Mouse (Mus musculus): Measurements from ENCODE around the gene Pex6. TPM values are rescaled to one million over a fixed set of nuclear protein-coding genes. Genes with fewer than 3 reads are reported as not detected.
A peak's percentile ranks its signal among the peaks of the same experiment; 100 is the strongest.

Pex6 gene
- polyA plus RNA-seq, 1 experiment: 74.9 TPM

DNA sequence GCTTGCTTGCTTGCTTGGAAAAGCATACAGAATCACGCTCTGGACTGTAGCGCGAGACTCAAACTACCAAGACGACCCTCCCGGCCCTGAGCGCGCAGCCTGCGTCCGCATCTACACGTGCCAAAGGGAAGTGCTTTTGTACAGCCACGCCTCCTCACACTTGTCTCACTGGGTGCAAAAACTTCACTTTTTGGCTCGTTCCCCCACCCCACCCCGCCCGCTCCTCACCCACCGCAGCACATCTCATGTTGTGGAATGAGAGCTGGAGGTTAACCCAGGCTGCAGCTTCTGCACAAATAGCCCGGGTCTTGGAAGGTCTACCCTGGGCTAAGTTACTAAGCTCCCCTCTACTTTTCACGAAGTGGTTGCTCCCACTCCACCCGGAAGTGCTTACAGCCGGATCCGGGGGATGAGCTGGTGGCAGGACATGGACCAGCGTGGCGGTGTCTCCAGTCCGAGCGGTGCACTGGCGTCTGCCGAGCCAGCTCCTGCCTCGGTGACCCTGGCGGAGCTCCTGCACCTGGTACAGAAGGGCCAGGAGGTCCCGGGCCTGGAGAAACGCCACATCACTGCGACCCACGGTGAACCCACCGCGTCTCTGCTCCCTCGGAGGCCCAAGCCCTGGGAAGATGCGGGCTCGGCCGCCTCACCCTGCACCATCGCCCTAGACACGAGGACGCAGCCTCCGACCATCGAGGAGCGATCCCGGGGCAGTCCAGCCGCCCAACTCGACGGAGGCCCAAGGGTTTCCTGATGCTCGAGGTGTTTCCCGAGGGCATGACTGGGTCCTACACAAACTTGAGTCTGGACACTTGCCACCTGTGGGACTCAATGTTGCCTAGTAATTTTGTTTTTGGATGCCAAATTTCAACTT is 61.4 kb downstream of the Pex6 start, which contains the start of gene 2310039H08Rik:
Gene 2310039H08Rik (plus strand): TSS at position 232 of the 874 bp plus-strand sequence.
- H3K4me3 ChIP-seq (ENCODE audit: low read depth, low read length): peak within 1 kb of the TSS; percentile 79
- H3K27ac ChIP-seq (ENCODE audit: insufficient read depth, low read depth, low read length): peak within 1 kb of the TSS; percentile 50
- H3K27me3 ChIP-seq (ENCODE audit: control insufficient read depth, insufficient read depth, low read length): no peaks in the 10 kb centered on the region
- H3K36me3 ChIP-seq (ENCODE audit: control insufficient read depth, insufficient read depth, low read length): peaks cover 23% of the 10 kb centered on the region
- under 1% methylated on average over 50 of the region's 50 CpGs for WGBS
- H3K4me1 ChIP-seq (ENCODE audit: control insufficient read depth, insufficient read depth, insufficient read length, low read length): no peaks in the 10 kb centered on the region; the same call in none of the 2 replicates
- peak; percentile 77; the same call in 1 of the 2 replicates for TF ChIP-seq POLR2A (IDR thresholded peaks at IDR 0.05; ENCODE audit: low read depth, low read length)
- no peak for TF ChIP-seq CTCF (IDR thresholded peaks at IDR 0.05; ENCODE audit: extremely low read depth, insufficient read length, insufficient replicate concordance, low read depth, low read length)

DNA sequence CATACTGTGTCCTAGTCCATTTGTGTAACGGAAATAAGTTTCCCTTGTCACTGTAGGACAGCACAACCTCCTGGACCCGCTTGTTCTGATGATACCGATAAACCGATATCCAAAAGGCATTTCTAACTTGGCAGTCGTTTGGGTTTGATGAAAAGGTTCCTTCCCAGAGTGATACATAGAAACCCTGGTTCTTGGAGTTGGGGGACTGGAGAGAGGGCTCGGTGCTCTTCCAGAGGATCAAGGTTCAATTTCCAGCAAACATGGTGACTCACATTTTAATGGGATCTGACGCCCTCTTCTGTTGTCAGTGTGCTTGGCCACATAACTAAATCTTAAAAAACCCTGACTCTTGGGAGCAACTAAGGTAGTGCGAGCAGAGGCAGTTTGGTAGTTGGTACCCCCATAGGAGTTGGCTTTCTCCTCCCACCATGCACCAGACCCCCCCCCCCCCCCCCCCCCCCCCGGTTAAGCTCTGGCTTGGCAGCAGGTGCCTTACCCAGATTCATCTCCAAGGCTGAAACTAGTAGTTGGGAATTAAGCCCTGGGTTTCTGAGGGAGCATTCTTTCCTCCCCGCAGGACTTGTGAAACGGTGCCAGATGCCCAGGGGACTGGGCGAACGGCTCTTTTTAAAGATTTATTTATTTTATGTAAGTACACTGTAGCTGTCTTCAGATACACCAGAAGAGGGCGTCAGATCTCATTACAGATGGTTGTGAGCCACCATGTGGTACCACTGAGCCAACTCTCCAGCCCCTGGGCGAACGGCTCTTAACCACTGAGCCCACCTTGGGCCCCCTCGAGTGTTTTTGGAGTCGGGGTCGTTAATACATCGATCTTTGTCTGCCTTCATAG is 62.2 kb downstream of the Pex6 start:
- H3K27me3 ChIP-seq (ENCODE audit: control insufficient read depth, insufficient read depth, low read length): no peaks in the 10 kb centered on the region
- 7% methylated on average over 19 of the region's 20 CpGs for WGBS
- no peaks in the 10 kb centered on the region; the same call in 1 of the 2 replicates for H3K4me1 ChIP-seq (ENCODE audit: control insufficient read depth, insufficient read depth, insufficient read length, low read length)
- TF ChIP-seq POLR2A (IDR thresholded peaks at IDR 0.05; ENCODE audit: low read depth, low read length): no peak
- TF ChIP-seq CTCF (IDR thresholded peaks at IDR 0.05; ENCODE audit: extremely low read depth, insufficient read length, insufficient replicate concordance, low read depth, low read length): peak; percentile 50; the same call in 1 of the 2 replicates
- H3K4me3 ChIP-seq (ENCODE audit: low read depth, low read length): peak overlapping the region; percentile 79
- peak overlapping the region; percentile 50 for H3K27ac ChIP-seq (ENCODE audit: insufficient read depth, low read depth, low read length)
- H3K36me3 ChIP-seq (ENCODE audit: control insufficient read depth, insufficient read depth, low read length): peaks cover 31% of the 10 kb centered on the region

DNA sequence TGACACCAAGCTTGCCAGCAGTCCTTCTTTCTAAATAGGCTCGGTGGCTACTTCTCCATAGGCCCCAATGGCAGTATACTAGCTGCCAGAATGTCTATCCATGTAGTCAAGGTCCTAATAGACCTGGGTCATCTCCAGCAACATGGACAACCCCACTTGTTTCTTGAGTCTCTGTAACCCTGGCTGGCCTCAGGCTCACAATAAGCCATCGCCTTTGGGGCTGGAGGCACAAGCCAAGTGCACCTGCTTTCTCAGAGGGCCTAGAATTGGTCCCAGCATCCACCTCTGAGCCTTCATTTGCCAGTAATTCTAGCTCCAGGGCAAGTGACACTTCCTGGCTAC is 62.8 kb downstream of the Pex6 start:
- Histone ChIP-seq H3K4me1 (ENCODE audit: control insufficient read depth, insufficient read depth, insufficient read length, low read length) (no peaks in the 10 kb centered on the region; the same call in 1 of the 2 replicates), H3K27ac (ENCODE audit: insufficient read depth, low read depth, low read length) (no peak overlapping the region), H3K27me3 (ENCODE audit: control insufficient read depth, insufficient read depth, low read length) (no peaks in the 10 kb centered on the region), H3K36me3 (ENCODE audit: control insufficient read depth, insufficient read depth, low read length) (peaks cover 37% of the 10 kb centered on the region), H3K4me3 (ENCODE audit: low read depth, low read length) (no peak overlapping the region)
- 46% methylated on average over 2 of the region's 2 CpGs for WGBS
- TF ChIP-seq CTCF (IDR thresholded peaks at IDR 0.05; ENCODE audit: extremely low read depth, insufficient read length, insufficient replicate concordance, low read depth, low read length) (no peak), POLR2A (IDR thresholded peaks at IDR 0.05; ENCODE audit: low read depth, low read length) (no peak)

DNA sequence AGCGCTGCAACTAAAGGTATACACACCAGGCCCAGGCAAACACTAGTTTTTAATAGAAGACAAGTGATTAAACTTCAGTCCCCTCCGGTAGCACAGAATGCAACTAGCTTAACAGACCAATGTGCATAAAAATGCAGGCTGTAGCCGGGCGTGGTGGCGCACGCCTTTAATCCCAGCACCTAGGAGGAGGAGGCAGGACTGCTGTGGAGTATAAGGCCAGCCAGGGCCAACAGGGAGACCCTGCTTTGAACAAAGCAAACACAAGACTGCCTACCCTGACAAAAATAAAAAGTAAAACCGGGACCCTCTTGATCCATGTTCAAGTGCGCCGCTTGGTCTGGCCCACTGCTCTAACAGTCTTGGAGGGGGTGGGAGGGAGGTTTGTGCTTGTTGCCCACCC is 63.8 kb downstream of the Pex6 start:
- H3K27me3 ChIP-seq (ENCODE audit: control insufficient read depth, insufficient read depth, low read length): no peaks in the 10 kb centered on the region
- no peak overlapping the region for H3K4me3 ChIP-seq (ENCODE audit: low read depth, low read length)
- TF ChIP-seq CTCF (IDR thresholded peaks at IDR 0.05; ENCODE audit: extremely low read depth, insufficient read length, insufficient replicate concordance, low read depth, low read length): no peak
- H3K4me1 ChIP-seq (ENCODE audit: control insufficient read depth, insufficient read depth, insufficient read length, low read length): no peaks in the 10 kb centered on the region; the same call in 1 of the 2 replicates
- peaks cover 44% of the 10 kb centered on the region for H3K36me3 ChIP-seq (ENCODE audit: control insufficient read depth, insufficient read depth, low read length)
- no peak overlapping the region for H3K27ac ChIP-seq (ENCODE audit: insufficient read depth, low read depth, low read length)
- WGBS: 87% methylated on average over 9 of the region's 9 CpGs

Other genes starting within 250 kb of the Pex6 start
- 0.20 and 0.25 TPM in 2 replicates for gene Ttbk1, start 223.8 kb upstream of the Pex6 start, polyA plus RNA-seq (2012; rRNA removed)
- 3.3 and 6.3 TPM in 2 replicates for gene Dnph1, start 214.8 kb upstream of the Pex6 start, polyA plus RNA-seq (2012; rRNA removed)
- gene Cul9, start 165.1 kb upstream of the Pex6 start, polyA plus RNA-seq (2012; rRNA removed): 5.0 and 5.8 TPM in 2 replicates
- gene Srf, start 155.3 kb upstream of the Pex6 start, polyA plus RNA-seq (2012; rRNA removed): 103 and 183 TPM in 2 replicates
- gene Ptk7, start 82.0 kb upstream of the Pex6 start, polyA plus RNA-seq (2012; rRNA removed): 6.6 and 6.8 TPM in 2 replicates
- gene Klc4, start 65.4 kb upstream of the Pex6 start, polyA plus RNA-seq (2012; rRNA removed): 103 and 213 TPM in 2 replicates
- gene Mrpl2, start 65.2 kb upstream of the Pex6 start, polyA plus RNA-seq (2012; rRNA removed): 47.6 and 82.8 TPM in 2 replicates
- 7.6 and 12.1 TPM in 2 replicates for gene Cul7, start 61.1 kb upstream of the Pex6 start, polyA plus RNA-seq (2012; rRNA removed)
- 30.8 and 47.4 TPM in 2 replicates for gene Rrp36, start 37.1 kb upstream of the Pex6 start, polyA plus RNA-seq (2012; rRNA removed)
- gene Mea1, start 32.7 kb upstream of the Pex6 start, polyA plus RNA-seq (2012; rRNA removed): 38.9 and 52.7 TPM in 2 replicates
- gene Klhdc3, start 30.5 kb upstream of the Pex6 start, polyA plus RNA-seq (2012; rRNA removed): 48.3 and 99.3 TPM in 2 replicates
- 32.4 and 150 TPM in 2 replicates for gene Ppp2r5d, start 6.4 kb upstream of the Pex6 start, polyA plus RNA-seq (2012; rRNA removed)
- gene Gnmt, start 17.7 kb downstream of the Pex6 start, polyA plus RNA-seq (2012; rRNA removed): 1.5 and 34.6 TPM in 2 replicates
- 14.3 and 23.7 TPM in 2 replicates for gene Cnpy3, start 40.8 kb downstream of the Pex6 start, polyA plus RNA-seq (2012; rRNA removed)
- not detected in 2 replicates for gene Ptcra, start 52.2 kb downstream of the Pex6 start, polyA plus RNA-seq (2012; rRNA removed)
- 107 and 109 TPM in 2 replicates for gene 2310039H08Rik, start 61.2 kb downstream of the Pex6 start, polyA plus RNA-seq (2012; rRNA removed)
- gene Rpl7l1, start 71.2 kb downstream of the Pex6 start, polyA plus RNA-seq (2012; rRNA removed): 5.4 and 7.4 TPM in 2 replicates
- 4.0 and 7.1 TPM in 2 replicates for gene Bicral, start 147.0 kb downstream of the Pex6 start, polyA plus RNA-seq (2012; rRNA removed)
- 16.7 and 29.0 TPM in 2 replicates for gene Tbcc, start 179.2 kb downstream of the Pex6 start, polyA plus RNA-seq (2012; rRNA removed)
- not detected in 2 replicates for gene Prph2, start 199.0 kb downstream of the Pex6 start, polyA plus RNA-seq (2012; rRNA removed)

Measured in small intestine, adult 2 months (tissue).